Mouse (Mus musculus) bone marrow macrophage, adult 2 months (primary cell): ENCODE measurements around the gene Gtpbp6.

ENCODE experiments used
- CTCF ChIP-seq: IDR thresholded peaks from 2 replicates; pipeline ENCODE4 v1.5.1; 2012; ENCODE audit warnings: low read depth, mild to moderate bottlenecking, low read length, moderate library complexity
- POLR2A ChIP-seq: IDR thresholded peaks from 2 replicates; pipeline ENCODE4 v1.6.1; 2012; ENCODE audit warnings: mild to moderate bottlenecking, low read depth, low read length, borderline replicate concordance

DNA sequence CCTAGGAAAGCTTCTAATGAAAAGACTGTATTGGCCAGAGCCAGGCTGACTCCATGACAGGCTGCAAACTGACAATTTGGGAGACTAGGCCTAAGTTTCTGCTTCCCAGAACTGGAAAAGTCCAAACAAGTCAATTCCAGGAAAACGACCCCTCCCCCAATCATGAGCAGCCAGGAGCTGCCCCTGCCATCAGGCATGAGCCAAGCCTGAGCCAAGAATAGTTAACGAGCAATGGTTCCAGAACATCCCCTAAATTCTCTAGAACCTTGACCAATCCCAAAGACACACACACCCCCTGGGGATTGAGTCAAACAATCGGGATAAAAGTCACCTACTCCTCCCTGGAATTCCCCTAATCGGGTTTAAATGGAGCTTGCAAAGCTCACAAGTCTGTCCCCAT lies 25.0 kb downstream of the Gtpbp6 start:
- no peak for TF ChIP-seq CTCF
- TF ChIP-seq POLR2A, result no peak
